Comparison of ENCODE assay signal across 22 mouse cellular contexts in genomic region chr1:160574039-160574438, GRCm38 (mm10).
A peak's percentile ranks its signal among the peaks of the same experiment; 100 is the strongest.
DNase-seq lines count a peak whose midpoint lies in the region; ATAC-seq and TF ChIP-seq lines count a peak whose summit lies in the region.
"Had no signal": no experiment of that assay in that cellular context is flagged by ENCODE, and none has a peak within 500 bp of the region (broad histone marks: within the 10 kb centered on the region; RNA-seq: fewer than 3 reads in every experiment).

No protein-coding gene starts in this region.

- no peak overlapping the region for H3K4me2 ChIP-seq in forebrain, embryonic 11.5 days (ENCODE audit: low read depth, low read length, severe bottlenecking)
- no peak overlapping the region for H3K4me2 ChIP-seq in limb, embryonic 12.5 days
- H3K4me2 ChIP-seq in limb, embryonic 15.5 days = no peak overlapping the region
- H3K4me2 ChIP-seq: embryonic facial prominence, embryonic 12.5 days; forebrain, embryonic 15.5 days; hindbrain, embryonic 12.5 days had no signal

- ATAC-seq in forebrain, embryonic 11.5 days (replicated peaks; ENCODE audit: low FRiP score) = 0 out of 2 replicates have a peak, but pooled peaks have one; percentile 27
- no peak for ATAC-seq in limb, embryonic 12.5 days (ENCODE audit: insufficient number of reproducible peaks, insufficient read depth, low FRiP score, low TSS enrichment, low read depth)
- ATAC-seq in limb, embryonic 15.5 days (ENCODE audit: insufficient number of reproducible peaks, low FRiP score, low TSS enrichment, low read depth) = no peak
- ATAC-seq: forebrain, embryonic 15.5 days; intestine, embryonic 16.5 days had no signal

- intact Hi-C loops in gastrocnemius, adult 2 months (cut with DNase I) = loop anchor here (1.0 kb wide), 1 partner anchor 9 kb away; no protein-coding TSS in a partner anchor

- WGBS in forebrain, embryonic 11.5 days = 82% methylated on average over 4 of the region's 4 CpGs
- 83% methylated on average over 4 of the region's 4 CpGs for WGBS in forebrain, embryonic 10.5 days
- WGBS in limb, embryonic 12.5 days = 57% methylated on average over 4 of the region's 4 CpGs
- 85% methylated on average over 4 of the region's 4 CpGs for WGBS in limb, embryonic 10.5 days
- 34% methylated on average over 4 of the region's 4 CpGs for WGBS in limb, embryonic 15.5 days

- H3K27ac ChIP-seq in forebrain, embryonic 11.5 days (ENCODE audit: low read depth, low read length) = no peak overlapping the region
- H3K27ac ChIP-seq in forebrain, embryonic 10.5 days = no peak overlapping the region
- 0 out of 2 replicates have a peak overlapping the region, but pooled peaks have one; percentile 5 for H3K27ac ChIP-seq in limb, embryonic 12.5 days
- no peak overlapping the region for H3K27ac ChIP-seq in limb, embryonic 10.5 days
- peak overlapping the region; percentile 54; the same call in 1 of the 2 replicates for H3K27ac ChIP-seq in limb, embryonic 15.5 days
- no peak overlapping the region for H3K27ac ChIP-seq in gastrocnemius, adult 2 months
- H3K27ac ChIP-seq: embryonic facial prominence, embryonic 12.5 days; forebrain, embryonic 15.5 days; heart, embryonic 10.5 days; hindbrain, embryonic 12.5 days had no signal

- H3K9me3 ChIP-seq in forebrain, embryonic 11.5 days (ENCODE audit: control insufficient read depth, low read length) = no peaks in the 10 kb centered on the region
- no peaks in the 10 kb centered on the region for H3K9me3 ChIP-seq in forebrain, embryonic 10.5 days
- H3K9me3 ChIP-seq in limb, embryonic 12.5 days = no peaks in the 10 kb centered on the region
- no peaks in the 10 kb centered on the region for H3K9me3 ChIP-seq in limb, embryonic 10.5 days (replicated peaks)
- no peaks in the 10 kb centered on the region for H3K9me3 ChIP-seq in limb, embryonic 15.5 days
- H3K9me3 ChIP-seq: embryonic facial prominence, embryonic 12.5 days; forebrain, embryonic 15.5 days; heart, embryonic 10.5 days; hindbrain, embryonic 12.5 days had no signal

- no peaks in the 10 kb centered on the region for H3K4me1 ChIP-seq in forebrain, embryonic 11.5 days (replicated peaks; ENCODE audit: control insufficient read depth, insufficient read depth, low read length)
- H3K4me1 ChIP-seq in forebrain, embryonic 10.5 days = peaks cover 26% of the 10 kb centered on the region
- H3K4me1 ChIP-seq in limb, embryonic 12.5 days (replicated peaks) = peaks cover 7% of the 10 kb centered on the region
- H3K4me1 ChIP-seq in limb, embryonic 10.5 days = no peaks in the 10 kb centered on the region
- 0 out of 2 replicates have a peak, but pooled peaks cover 2% of the 10 kb centered on the region for H3K4me1 ChIP-seq in limb, embryonic 15.5 days
- H3K4me1 ChIP-seq: embryonic facial prominence, embryonic 12.5 days; forebrain, embryonic 15.5 days; heart, embryonic 10.5 days; hindbrain, embryonic 12.5 days had no signal

- H3K4me3 ChIP-seq in forebrain, embryonic 11.5 days (ENCODE audit: low read depth, low read length) = no peak overlapping the region
- H3K4me3 ChIP-seq in forebrain, embryonic 10.5 days = no peak overlapping the region
- no peak overlapping the region for H3K4me3 ChIP-seq in limb, embryonic 12.5 days (replicated peaks)
- H3K4me3 ChIP-seq in limb, embryonic 10.5 days = no peak overlapping the region
- H3K4me3 ChIP-seq in limb, embryonic 15.5 days = no peak overlapping the region
- no peak overlapping the region for H3K4me3 ChIP-seq in gastrocnemius, adult 2 months
- H3K4me3 ChIP-seq: embryonic facial prominence, embryonic 12.5 days; forebrain, embryonic 15.5 days; heart, embryonic 10.5 days; hindbrain, embryonic 12.5 days had no signal

- DNase-seq in forebrain, embryonic 11.5 days (ENCODE audit: low spot score) = no peak
- DNase-seq in forebrain, embryonic 10.5 days (ENCODE audit: extremely low spot score, low spot score) = no peak
- no peak for DNase-seq in limb, embryonic 10.5 days (ENCODE audit: low spot score)
- DNase-seq in spleen, postnatal 36 days (ENCODE audit: low spot score in 2 of 2) = no peak
- DNase-seq in gastrocnemius, adult 2 months = no peak
- DNase-seq: adrenal gland, adult 2 months; adrenal gland, postnatal 25 days; cerebellum, adult 18-20 months; cerebellum, postnatal 14 days; embryo, embryonic 11 days; gastrocnemius, postnatal 36 days; heart, adult 11 months; heart, postnatal 10 days; heart, postnatal 4 days had no signal

- no peaks in the 10 kb centered on the region for H3K36me3 ChIP-seq in forebrain, embryonic 11.5 days (ENCODE audit: control insufficient read depth, insufficient read depth, low read length)
- H3K36me3 ChIP-seq in forebrain, embryonic 10.5 days (replicated peaks) = no peaks in the 10 kb centered on the region
- no peaks in the 10 kb centered on the region for H3K36me3 ChIP-seq in limb, embryonic 12.5 days
- no peaks in the 10 kb centered on the region for H3K36me3 ChIP-seq in limb, embryonic 10.5 days
- H3K36me3 ChIP-seq in limb, embryonic 15.5 days = no peaks in the 10 kb centered on the region
- H3K36me3 ChIP-seq: embryonic facial prominence, embryonic 12.5 days; forebrain, embryonic 15.5 days; heart, embryonic 10.5 days; hindbrain, embryonic 12.5 days had no signal

- TF ChIP-seq CTCF in gastrocnemius, adult 2 months (IDR thresholded peaks at IDR 0.05) = no peak

- H3K27me3 ChIP-seq in forebrain, embryonic 11.5 days (ENCODE audit: control insufficient read depth, insufficient read depth, low read length) = no peaks in the 10 kb centered on the region
- H3K27me3 ChIP-seq in forebrain, embryonic 10.5 days (ENCODE audit: poor library complexity, severe bottlenecking) = no peaks in the 10 kb centered on the region
- H3K27me3 ChIP-seq in limb, embryonic 12.5 days = no peaks in the 10 kb centered on the region
- H3K27me3 ChIP-seq in limb, embryonic 10.5 days (ENCODE audit: low read depth, poor library complexity, severe bottlenecking) = no peaks in the 10 kb centered on the region
- H3K27me3 ChIP-seq in limb, embryonic 15.5 days = no peaks in the 10 kb centered on the region
- H3K27me3 ChIP-seq: CH12.LX; embryonic facial prominence, embryonic 12.5 days; forebrain, embryonic 15.5 days; hindbrain, embryonic 12.5 days had no signal

- H3K9ac ChIP-seq in forebrain, embryonic 11.5 days (ENCODE audit: low read length) = no peak overlapping the region
- H3K9ac ChIP-seq in limb, embryonic 12.5 days (replicated peaks) = no peak overlapping the region
- H3K9ac ChIP-seq in limb, embryonic 15.5 days = no peak overlapping the region
- H3K9ac ChIP-seq: embryonic facial prominence, embryonic 12.5 days; forebrain, embryonic 15.5 days; hindbrain, embryonic 12.5 days had no signal

Comparison
In these comparisons a context has a peak if more than half of its experiments do, and no peak if none do; other contexts are left out.
1. H3K27ac ChIP-seq: peak in limb, embryonic 12.5 days (single experiment) and limb, embryonic 15.5 days (single experiment); none in forebrain, embryonic 11.5 days (single experiment), forebrain, embryonic 10.5 days (single experiment), limb, embryonic 10.5 days (single experiment) and gastrocnemius, adult 2 months (single experiment).